Mouse (Mus musculus): ENCODE data around the gene Scg3. TPM values are rescaled to one million over a fixed set of nuclear protein-coding genes. Genes with fewer than 3 reads are reported as not detected.
"Not testable (repeated sequence)": the region's sequence is repeated elsewhere in the genome, so short reads cannot be mapped to it uniquely, and the experiment has no call there.

Gene Scg3
- polyA plus RNA-seq, 2 experiments: 0.30 to 0.50 TPM

DNA sequence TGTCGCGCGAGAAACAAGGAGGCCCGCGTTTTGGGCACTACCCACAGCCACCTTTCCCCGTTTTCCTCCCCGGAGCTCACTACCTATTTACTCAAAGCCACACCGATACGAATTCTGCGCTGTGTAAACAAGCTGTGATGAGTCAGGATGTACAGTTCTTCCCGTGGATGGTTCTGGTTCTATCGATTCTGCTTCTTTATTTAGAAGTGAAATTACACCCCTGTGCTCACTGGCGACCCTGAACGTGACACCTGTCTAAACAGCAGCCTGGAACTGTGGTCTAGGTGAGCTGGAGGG, 57.6 kb downstream of the Scg3 start:
- Histone ChIP-seq H3K27me3 (ENCODE audit: control insufficient read depth, insufficient read depth, low read length) (no peaks in the 10 kb centered on the region), H3K36me3 (ENCODE audit: control insufficient read depth, insufficient read depth, low read length) (no peaks in the 10 kb centered on the region), H3K9me3 (ENCODE audit: control insufficient read depth, low read length) (no peaks in the 10 kb centered on the region), H3K4me2 (replicated peaks; ENCODE audit: low read depth, low read length, severe bottlenecking) (peak overlapping the region; percentile 82), H3K9ac (ENCODE audit: low read depth, low read length, severe bottlenecking) (peak overlapping the region; percentile 96), H3K4me3 (replicated peaks; ENCODE audit: low read length) (peak overlapping the region; percentile 82), H3K4me1 (ENCODE audit: control insufficient read depth, insufficient read depth, low read length) (peaks cover 9% of the 10 kb centered on the region; the same call in 1 of the 2 replicates), H3K27ac (replicated peaks; ENCODE audit: low read depth, low read length) (peak overlapping the region; percentile 89)
- WGBS: under 1% methylated on average over 14 of the region's 14 CpGs
- DNase-seq (ENCODE audit: low spot score) (no peak), ATAC-seq (ENCODE audit: low FRiP score, low read depth) (no peak)
- no peak for TF ChIP-seq POLR2A (IDR thresholded peaks at IDR 0.05; ENCODE audit: borderline replicate concordance, extremely low read depth, insufficient read depth, insufficient read length)

DNA sequence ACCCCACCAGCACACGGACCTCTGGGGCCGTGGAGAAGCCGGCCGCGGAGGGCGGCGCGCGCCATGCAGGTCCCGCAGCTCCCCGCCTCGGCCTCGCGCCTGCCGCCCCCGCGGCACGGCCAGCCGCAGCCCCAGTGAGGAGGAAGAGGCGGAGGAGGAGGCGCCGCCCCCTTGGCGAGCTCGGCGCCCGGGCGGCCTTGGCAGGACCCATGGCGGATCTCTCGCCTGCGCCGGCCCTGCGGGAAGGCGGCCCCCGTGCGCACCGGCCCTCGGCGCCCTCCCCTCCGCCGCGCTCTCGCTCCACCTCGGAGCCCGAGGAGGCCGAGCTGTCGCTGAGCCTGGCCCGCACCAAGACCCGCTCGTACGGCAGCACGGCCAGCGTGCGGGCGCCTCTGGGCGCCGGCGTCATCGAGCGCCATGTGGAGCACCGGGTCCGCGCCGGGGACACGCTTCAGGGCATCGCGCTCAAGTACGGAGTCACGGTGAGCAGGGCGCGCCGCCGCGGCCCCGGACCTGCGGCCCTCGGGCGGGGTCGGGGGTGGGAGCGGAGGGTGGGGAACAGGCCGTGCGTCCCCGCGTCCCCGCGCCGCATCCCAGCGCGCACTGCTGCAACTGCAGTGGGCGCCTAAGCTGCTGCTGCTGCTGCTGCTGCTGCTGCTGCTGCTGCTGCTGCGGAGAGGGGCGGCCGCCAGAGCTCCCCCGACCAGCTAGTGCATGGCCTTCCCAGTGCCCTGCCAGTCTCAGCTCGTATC, 58.1 kb downstream of the Scg3 start, which contains the start of gene Lysmd2:
Gene Lysmd2, plus strand, starts transcription at position 186 of the 752 bp plus-strand sequence.
- Histone ChIP-seq H3K36me3 (ENCODE audit: control insufficient read depth, insufficient read depth, low read length) (no peaks in the 10 kb centered on the region), H3K9ac (ENCODE audit: low read depth, low read length, severe bottlenecking) (peak within 1 kb of the TSS; percentile 96), H3K4me1 (ENCODE audit: control insufficient read depth, insufficient read depth, low read length) (peaks cover 9% of the 10 kb centered on the region; the same call in 1 of the 2 replicates), H3K4me3 (replicated peaks; ENCODE audit: low read length) (peak within 1 kb of the TSS; percentile 82), H3K27ac (replicated peaks; ENCODE audit: low read depth, low read length) (peak within 1 kb of the TSS; percentile 89), H3K4me2 (replicated peaks; ENCODE audit: low read depth, low read length, severe bottlenecking) (peak within 1 kb of the TSS; percentile 82), H3K9me3 (ENCODE audit: control insufficient read depth, low read length) (no peaks in the 10 kb centered on the region), H3K27me3 (ENCODE audit: control insufficient read depth, insufficient read depth, low read length) (no peaks in the 10 kb centered on the region)
- ATAC-seq (ENCODE audit: low FRiP score, low read depth): peak; percentile 90
- DNase-seq (ENCODE audit: low spot score): peak; percentile 57
- peak; percentile 71; the same call in 1 of the 2 replicates for TF ChIP-seq POLR2A (IDR thresholded peaks at IDR 0.05; ENCODE audit: borderline replicate concordance, extremely low read depth, insufficient read depth, insufficient read length)
- WGBS: 1% methylated on average over 58 of the region's 94 CpGs

DNA sequence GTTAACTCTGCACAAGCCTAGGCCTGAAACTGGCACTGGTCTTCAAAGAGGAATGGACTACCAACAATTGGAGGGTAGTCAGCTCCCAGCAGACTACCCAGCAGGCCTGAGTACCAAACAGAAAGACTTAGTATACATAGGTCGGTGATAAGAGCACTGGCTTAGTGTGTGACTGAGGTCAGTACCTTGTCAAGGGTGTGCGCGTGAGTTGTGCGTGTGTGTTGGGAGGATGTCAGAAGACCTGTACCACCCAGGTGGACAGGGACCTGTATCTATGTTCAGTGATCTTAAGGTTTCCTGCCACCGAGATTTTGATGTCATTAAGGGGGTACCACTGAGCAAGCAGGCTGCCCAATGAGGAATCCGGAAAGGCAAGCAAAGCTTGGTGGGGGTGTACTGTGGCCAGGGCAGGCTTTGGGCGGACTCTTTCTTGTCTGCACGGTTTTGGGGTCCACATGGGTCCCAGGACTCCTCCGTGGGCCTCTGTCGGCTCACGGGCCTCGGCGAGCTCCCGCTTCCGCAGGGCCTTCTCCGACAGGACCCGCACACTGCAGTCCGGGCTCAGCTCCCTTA, 58.8 kb downstream of the Scg3 start:
- ATAC-seq (ENCODE audit: low FRiP score, low read depth): peak; percentile 53
- Histone ChIP-seq H3K4me3 (replicated peaks; ENCODE audit: low read length) (peak overlapping the region; percentile 82), H3K27ac (replicated peaks; ENCODE audit: low read depth, low read length) (peak overlapping the region; percentile 89), H3K9ac (ENCODE audit: low read depth, low read length, severe bottlenecking) (peak overlapping the region; percentile 96), H3K9me3 (ENCODE audit: control insufficient read depth, low read length) (no peaks in the 10 kb centered on the region), H3K4me2 (replicated peaks; ENCODE audit: low read depth, low read length, severe bottlenecking) (peak overlapping the region; percentile 82), H3K4me1 (ENCODE audit: control insufficient read depth, insufficient read depth, low read length) (peaks cover 9% of the 10 kb centered on the region; the same call in 1 of the 2 replicates), H3K27me3 (ENCODE audit: control insufficient read depth, insufficient read depth, low read length) (no peaks in the 10 kb centered on the region), H3K36me3 (ENCODE audit: control insufficient read depth, insufficient read depth, low read length) (no peaks in the 10 kb centered on the region)
- no peak for TF ChIP-seq POLR2A (IDR thresholded peaks at IDR 0.05; ENCODE audit: borderline replicate concordance, extremely low read depth, insufficient read depth, insufficient read length)
- no peak for DNase-seq (ENCODE audit: low spot score)
- WGBS: 16% methylated on average over 18 of the region's 18 CpGs

DNA sequence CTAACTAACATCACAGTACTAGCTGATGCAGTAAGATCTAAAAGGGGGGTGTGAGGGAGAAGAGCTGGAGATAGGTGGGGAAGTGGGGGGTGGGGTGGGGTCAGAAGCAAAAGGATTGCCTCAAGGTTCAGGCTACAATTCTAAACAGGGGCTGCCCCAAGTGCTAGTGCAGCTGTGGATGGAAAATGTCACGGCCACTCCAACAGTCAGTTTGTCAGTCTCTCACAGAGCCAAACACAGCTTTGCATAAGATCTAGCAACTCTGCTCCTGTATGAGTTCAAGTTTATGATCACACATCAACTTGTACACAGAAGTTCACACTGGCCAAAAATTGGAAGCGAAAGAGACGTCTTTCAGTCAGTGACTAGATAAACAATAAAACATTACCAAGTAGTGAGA, 62.4 kb downstream of the Scg3 start:
- no peaks in the 10 kb centered on the region for H3K27me3 ChIP-seq (ENCODE audit: control insufficient read depth, insufficient read depth, low read length)
- H3K27ac ChIP-seq (replicated peaks; ENCODE audit: low read depth, low read length): no peak overlapping the region
- no peaks in the 10 kb centered on the region for H3K36me3 ChIP-seq (ENCODE audit: control insufficient read depth, insufficient read depth, low read length)
- no peak overlapping the region for H3K4me3 ChIP-seq (replicated peaks; ENCODE audit: low read length)
- ATAC-seq (ENCODE audit: low FRiP score, low read depth) (no peak), DNase-seq (ENCODE audit: low spot score) (no peak)
- H3K4me2 ChIP-seq (replicated peaks; ENCODE audit: low read depth, low read length, severe bottlenecking): no peak overlapping the region
- H3K9ac ChIP-seq (ENCODE audit: low read depth, low read length, severe bottlenecking): no peak overlapping the region
- WGBS: 73% methylated on average over 3 of the region's 3 CpGs
- TF ChIP-seq POLR2A (IDR thresholded peaks at IDR 0.05; ENCODE audit: borderline replicate concordance, extremely low read depth, insufficient read depth, insufficient read length): no peak
- H3K9me3 ChIP-seq (ENCODE audit: control insufficient read depth, low read length): no peaks in the 10 kb centered on the region
- peaks cover 6% of the 10 kb centered on the region; the same call in 1 of the 2 replicates for H3K4me1 ChIP-seq (ENCODE audit: control insufficient read depth, insufficient read depth, low read length)

DNA sequence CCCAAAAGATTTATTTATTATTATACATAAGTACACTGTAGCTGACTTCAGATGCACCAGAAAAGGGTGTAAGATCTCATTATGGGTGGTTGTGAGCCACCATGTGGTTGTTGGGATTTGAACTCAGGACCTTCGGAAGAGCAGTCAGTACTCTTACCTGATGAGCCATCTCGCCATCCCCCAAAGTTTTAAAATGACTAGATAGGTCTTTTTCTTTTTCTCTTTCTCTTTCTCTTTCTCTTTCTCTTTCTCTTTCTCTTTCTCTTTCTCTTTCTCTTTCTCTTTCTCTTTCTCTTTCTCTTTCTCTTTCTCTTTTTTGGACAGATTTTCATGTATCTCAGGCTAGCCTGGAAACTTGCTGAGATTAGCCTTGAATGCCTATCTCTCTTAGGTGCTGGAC, 64.1 kb downstream of the Scg3 start:
- 94% methylated on average over 2 of the region's 2 CpGs for WGBS

More for the DNA sequence above, 64.1 kb downstream of the Scg3 start:
- not testable (repeated sequence) for H3K4me2 ChIP-seq (replicated peaks; ENCODE audit: low read depth, low read length, severe bottlenecking); H3K9ac ChIP-seq (ENCODE audit: low read depth, low read length, severe bottlenecking); H3K4me3 ChIP-seq (replicated peaks; ENCODE audit: low read length); ATAC-seq (ENCODE audit: low FRiP score, low read depth); H3K4me1 ChIP-seq (ENCODE audit: control insufficient read depth, insufficient read depth, low read length); H3K27me3 ChIP-seq (ENCODE audit: control insufficient read depth, insufficient read depth, low read length); H3K36me3 ChIP-seq (ENCODE audit: control insufficient read depth, insufficient read depth, low read length); H3K27ac ChIP-seq (replicated peaks; ENCODE audit: low read depth, low read length); H3K9me3 ChIP-seq (ENCODE audit: control insufficient read depth, low read length); DNase-seq (ENCODE audit: low spot score)

Data from limb, embryonic 14.5 days (tissue).